Mouse (Mus musculus): Measurements from ENCODE around the gene Hist2h3c2.

- TF ChIP-seq CTCF (IDR thresholded peaks at IDR 0.05; ENCODE audit: low read depth), result no peak
- no peak for TF ChIP-seq EP300 (IDR thresholded peaks at IDR 0.05; ENCODE audit: low read depth)
These were observed 7.8 kb downstream of the Hist2h3c2 start for GRCm38 (mm10) chr3:96230910-96231757.

All from liver, embryonic 14.5 days (tissue).